Mouse (Mus musculus) neutrophil, adult 5-6 weeks (primary cell): Measurements from ENCODE around the gene Vmn2r78. TPM values are rescaled to one million over a fixed set of nuclear protein-coding genes. Genes with fewer than 3 reads are reported as not detected.
"Not testable (repeated sequence)": the region's sequence is repeated elsewhere in the genome, so short reads cannot be mapped to it uniquely, and the experiment has no call there.

ENCODE experiments used
- ATAC-seq: fragments of 151-379, 151-347 bp; 2 replicates; pipeline ENCODE4 v1.8.0; 2017; ENCODE audit warnings: mild to moderate bottlenecking, moderate TSS enrichment; ENCODE audit not compliant: insufficient number of reproducible peaks, poor library complexity, low FRiP score, severe bottlenecking; ENCODE audit errors: extremely low read depth
- total RNA-seq: library from RNA; stranded (forward); fragments of 200-1000 nt; gene quantifications from 2 replicates; pipeline ENCODE4 v1.2.3, GENCODE M21; 2017

The Vmn2r78 gene
- total RNA-seq = 0.25 TPM in 1 of 2 replicates, not detected in the other

- not testable (repeated sequence) for ATAC-seq
Observed at GRCm38 (mm10) chr7:86914794-86915193, at the start of gene Vmn2r78. Gene Vmn2r78 (plus strand): TSS chr7:86915094.

GRCm38 (mm10) chr7:86889470-86890469, 25.1 kb upstream of the Vmn2r78 start:
- no peak for ATAC-seq

GRCm38 (mm10) chr7:86937288-86937687, 22.4 kb downstream of the Vmn2r78 start:
- no peak for ATAC-seq

GRCm38 (mm10) chr7:86994700-86995099, 79.8 kb downstream of the Vmn2r78 start:
- no peak for ATAC-seq

GRCm38 (mm10) chr7:86995815-86996214, 80.9 kb downstream of the Vmn2r78 start, which contains the start of gene Vmn2r79:
Gene Vmn2r79 (plus strand): TSS chr7:86996115.
- ATAC-seq = not testable (repeated sequence)

Other genes starting within 250 kb of the Vmn2r78 start
- gene Olfr292, start 226.8 kb upstream of the Vmn2r78 start, total RNA-seq = not detected in 2 replicates
- gene Folh1, start 139.2 kb upstream of the Vmn2r78 start, total RNA-seq = not detected in 2 replicates
- gene Vmn2r77, start 120.1 kb upstream of the Vmn2r78 start, total RNA-seq = not detected in 2 replicates
- under 0.01 TPM in 1 of 2 replicates, not detected in the other for gene Vmn2r79, start 81.0 kb downstream of the Vmn2r78 start, total RNA-seq